Mouse (Mus musculus) E14TG2a.4 (cell line): ENCODE measurements around the gene Ppfibp2.

Experiments
- H3K27me3 ChIP-seq: 2 replicates; pipeline ENCODE4 v1.6.1; 2014; ENCODE audit warnings: low read length, control low read depth; ENCODE audit not compliant: insufficient read depth
- H3K36me3 ChIP-seq: 2 replicates; pipeline ENCODE4 v1.6.1; 2014; ENCODE audit warnings: low read length, control low read depth; ENCODE audit not compliant: insufficient read depth
- H3K4me1 ChIP-seq: replicated peaks from 2 replicates; pipeline ENCODE4 v1.6.1; 2014; ENCODE audit warnings: low read depth, low read length, control low read depth
- H3K4me3 ChIP-seq: replicated peaks from 2 replicates; pipeline ENCODE4 v1.5.1; 2014; ENCODE audit warnings: mild to moderate bottlenecking, low read length
- H3K9me3 ChIP-seq: 2 replicates; pipeline ENCODE4 v1.6.1; 2014; ENCODE audit warnings: low read length, control low read depth
- CTCF ChIP-seq: conservative IDR thresholded peaks from 2 replicates; pipeline ENCODE4 v1.5.1; 2014; ENCODE audit warnings: low read length
- NANOG ChIP-seq: IDR thresholded peaks from 2 replicates; pipeline ENCODE4 v1.6.1; 2014; ENCODE audit warnings: borderline replicate concordance, low read length, mixed read lengths
- POU5F1 ChIP-seq: IDR thresholded peaks from 2 replicates; pipeline ENCODE4 v1.6.1; 2014; ENCODE audit warnings: low read length, borderline replicate concordance

Ppfibp2 gene

GRCm38 (mm10) chr7:107680151-107680852 is 85.3 kb downstream of the Ppfibp2 start:
- Histone ChIP-seq H3K9me3 (no peaks in the 10 kb centered on the region), H3K27me3 (no peaks in the 10 kb centered on the region), H3K36me3 (0 out of 2 replicates have a peak, but pooled peaks cover 5% of the 10 kb centered on the region), H3K4me3 (peak overlapping the region; percentile 10; the same call in 1 of the 2 replicates), H3K4me1 (peaks cover 34% of the 10 kb centered on the region)
- no peak for TF ChIP-seq POU5F1
- peak; percentile 89 for TF ChIP-seq NANOG

DNA sequence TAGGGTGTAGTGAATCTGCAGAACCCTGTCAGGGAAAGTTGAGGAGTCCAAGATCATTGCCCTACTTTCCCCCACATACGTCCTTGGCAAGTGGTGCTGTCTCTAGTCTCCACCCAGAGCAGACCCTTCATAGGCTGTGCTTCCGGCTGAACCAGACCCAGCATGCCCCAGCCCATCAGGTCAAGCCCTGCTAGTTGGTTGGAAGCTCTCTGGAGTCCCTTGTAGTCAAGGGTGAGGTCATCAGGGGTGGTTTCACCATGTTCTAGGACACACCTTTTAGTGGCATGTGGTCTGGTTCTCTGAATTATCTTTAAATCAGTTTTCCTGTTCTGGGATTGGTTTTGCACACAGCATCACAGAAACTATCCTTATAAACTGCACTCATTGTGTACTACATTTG is 86.3 kb downstream of the Ppfibp2 start:
- Histone ChIP-seq H3K27me3 (no peaks in the 10 kb centered on the region), H3K4me3 (no peak overlapping the region), H3K4me1 (peaks cover 39% of the 10 kb centered on the region), H3K9me3 (no peaks in the 10 kb centered on the region), H3K36me3 (0 out of 2 replicates have a peak, but pooled peaks cover 5% of the 10 kb centered on the region)
- TF ChIP-seq NANOG (no peak), POU5F1 (no peak)

DNA sequence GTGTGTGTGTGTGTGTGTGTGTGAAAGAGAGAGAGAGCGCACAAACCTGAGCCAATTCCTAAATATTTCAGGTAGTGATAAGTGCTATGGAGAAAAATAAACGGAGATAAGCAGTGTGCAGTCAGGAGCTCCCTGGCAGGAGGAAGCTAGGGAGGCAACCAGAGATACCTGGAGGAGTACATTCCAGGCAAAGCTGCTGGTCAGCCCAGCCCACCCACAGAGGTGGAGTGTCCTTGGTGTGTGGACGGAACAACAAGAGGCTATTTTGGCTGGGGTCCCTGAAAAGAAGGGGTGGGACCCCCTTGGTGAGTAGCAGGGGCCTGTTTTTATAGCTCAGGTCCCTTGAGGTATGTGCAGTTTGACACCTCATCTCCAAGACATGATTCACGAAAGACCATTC is 88.2 kb downstream of the Ppfibp2 start:
- Histone ChIP-seq H3K36me3 (0 out of 2 replicates have a peak, but pooled peaks cover 5% of the 10 kb centered on the region), H3K4me1 (peaks cover 54% of the 10 kb centered on the region)
- no peak for TF ChIP-seq NANOG
- TF ChIP-seq POU5F1 = no peak
- no peak for TF ChIP-seq CTCF

DNA sequence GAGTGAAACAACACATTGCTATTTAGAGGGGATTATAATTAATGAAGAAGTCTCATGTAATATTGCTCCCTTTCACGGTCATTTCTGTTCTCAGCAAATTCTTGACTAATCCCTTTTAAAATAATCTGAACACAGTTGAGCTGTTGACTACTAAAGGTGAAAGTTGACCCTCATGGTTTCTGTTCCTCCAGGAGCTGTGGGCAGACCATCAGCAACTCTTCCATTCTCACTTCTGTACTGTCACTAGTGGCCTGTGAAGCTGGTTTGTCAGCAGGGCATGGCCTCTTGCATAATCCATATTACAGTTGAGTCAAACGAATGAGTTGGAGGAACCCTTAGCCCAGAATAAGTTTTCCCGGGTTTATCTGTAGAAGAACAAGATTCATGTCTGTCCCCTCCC is 88.6 kb downstream of the Ppfibp2 start:
- no peak overlapping the region for H3K4me3 ChIP-seq
- peaks cover 55% of the 10 kb centered on the region for H3K4me1 ChIP-seq
- no peaks in the 10 kb centered on the region for H3K9me3 ChIP-seq
- H3K36me3 ChIP-seq = 0 out of 2 replicates have a peak, but pooled peaks cover 5% of the 10 kb centered on the region
- no peaks in the 10 kb centered on the region for H3K27me3 ChIP-seq
- TF ChIP-seq POU5F1 = no peak
- no peak for TF ChIP-seq CTCF
- no peak for TF ChIP-seq NANOG

More for the DNA sequence above, 88.2 kb downstream of the Ppfibp2 start:
- Histone ChIP-seq H3K27me3 (no peaks in the 10 kb centered on the region), H3K9me3 (no peaks in the 10 kb centered on the region), H3K4me3 (no peak overlapping the region)

DNA sequence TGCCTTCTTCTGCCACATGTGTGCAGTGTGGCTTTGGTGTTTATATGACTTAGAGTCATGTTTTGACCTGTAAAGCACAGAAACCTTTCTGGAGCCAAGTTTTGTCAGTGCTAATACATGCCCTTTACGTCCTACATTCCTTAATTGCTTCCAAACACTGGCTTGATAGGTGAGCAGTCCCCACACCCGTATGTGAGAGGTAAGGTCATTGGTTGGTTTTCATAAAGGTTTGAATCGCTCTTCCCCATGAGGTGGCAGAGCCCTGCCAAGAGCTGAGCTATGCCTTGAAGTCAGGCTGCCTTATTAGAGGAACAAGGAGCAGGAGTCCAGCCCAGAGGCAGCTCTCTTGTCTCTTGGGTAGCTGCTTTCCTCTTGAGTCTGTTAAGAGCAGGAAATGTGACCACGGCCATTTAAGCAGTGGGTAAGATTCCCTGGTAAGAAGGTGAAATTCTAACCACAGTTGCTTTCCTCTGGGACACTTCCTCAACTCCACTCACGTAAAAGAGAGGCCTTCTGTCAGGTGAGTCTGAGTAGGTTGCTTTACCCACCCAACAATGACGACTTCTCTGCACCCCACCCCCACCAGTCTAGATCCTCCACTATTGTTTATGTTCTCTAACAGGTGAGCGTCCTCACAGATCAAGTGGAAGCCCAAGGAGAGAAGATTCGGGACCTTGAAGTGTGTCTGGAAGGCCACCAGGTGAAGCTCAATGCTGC is 90.4 kb downstream of the Ppfibp2 start:
- no peaks in the 10 kb centered on the region for H3K27me3 ChIP-seq
- 0 out of 2 replicates have a peak, but pooled peaks cover 5% of the 10 kb centered on the region for H3K36me3 ChIP-seq
- no peak overlapping the region for H3K4me3 ChIP-seq
- H3K9me3 ChIP-seq = no peaks in the 10 kb centered on the region
- peaks cover 45% of the 10 kb centered on the region for H3K4me1 ChIP-seq
- TF ChIP-seq POU5F1 (no peak), NANOG (no peak), CTCF (no peak)

DNA sequence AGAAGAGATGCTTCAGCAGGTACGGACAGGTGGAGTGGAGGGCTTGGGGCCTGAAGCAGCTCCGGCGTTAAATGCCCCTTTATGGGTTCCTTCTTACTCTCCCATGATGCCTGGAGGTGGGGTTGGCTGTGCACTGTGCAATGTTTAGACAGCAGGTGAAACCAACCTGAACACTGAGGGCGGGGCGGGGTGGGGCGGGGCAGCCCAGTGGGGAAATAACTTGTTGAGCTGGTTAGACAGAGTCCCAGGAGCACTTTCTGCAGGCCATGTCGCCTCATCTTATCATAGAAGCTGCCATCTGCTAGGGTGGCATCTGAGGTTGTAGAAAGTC is 90.9 kb downstream of the Ppfibp2 start:
- Histone ChIP-seq H3K27me3 (no peaks in the 10 kb centered on the region), H3K36me3 (0 out of 2 replicates have a peak, but pooled peaks cover 5% of the 10 kb centered on the region), H3K4me3 (no peak overlapping the region), H3K4me1 (peaks cover 44% of the 10 kb centered on the region), H3K9me3 (no peaks in the 10 kb centered on the region)
- no peak for TF ChIP-seq POU5F1
- TF ChIP-seq NANOG = no peak
- no peak for TF ChIP-seq CTCF

DNA sequence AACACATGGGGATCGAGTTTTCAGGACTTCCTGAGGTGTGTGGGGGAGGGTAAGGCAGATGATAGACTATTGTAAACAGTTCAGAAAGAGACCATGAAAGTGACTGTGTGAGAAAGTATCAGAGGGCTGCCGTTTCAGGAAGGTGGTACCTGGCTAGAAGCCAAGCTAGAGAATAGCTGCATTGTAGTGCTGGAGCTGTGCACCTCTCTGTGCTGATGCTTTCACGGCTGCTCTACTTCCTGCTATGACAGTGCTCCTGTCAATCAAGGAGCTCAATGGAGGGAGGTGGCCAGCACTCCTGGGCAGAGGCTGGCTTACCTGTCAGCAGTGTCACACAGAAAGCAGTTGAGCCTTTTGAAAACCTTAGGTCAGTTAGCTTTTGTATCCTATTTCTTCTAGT is 92.4 kb downstream of the Ppfibp2 start:
- Histone ChIP-seq H3K9me3 (no peaks in the 10 kb centered on the region), H3K36me3 (no peaks in the 10 kb centered on the region), H3K4me1 (peaks cover 42% of the 10 kb centered on the region), H3K4me3 (no peak overlapping the region), H3K27me3 (no peaks in the 10 kb centered on the region)
- TF ChIP-seq NANOG (no peak), CTCF (no peak), POU5F1 (no peak)

DNA sequence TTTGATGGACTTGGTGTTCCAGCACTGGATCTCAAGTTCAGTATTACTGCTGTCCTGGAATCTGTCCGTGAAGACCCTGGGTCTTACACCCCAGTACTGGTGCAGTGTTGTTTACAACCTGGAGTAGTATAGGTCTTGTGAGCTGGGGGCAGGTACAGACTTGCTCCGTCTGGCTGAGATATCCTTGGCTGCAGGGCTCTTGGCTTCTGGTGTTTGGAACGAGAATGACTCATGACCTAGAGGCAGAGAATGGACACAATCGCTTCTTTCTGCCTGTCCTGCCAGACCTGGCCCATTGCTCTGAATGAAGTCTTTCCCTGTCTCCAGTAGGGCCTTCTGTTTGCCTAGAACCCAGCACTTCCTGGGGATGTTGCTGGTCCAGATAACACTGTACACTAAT is 93.0 kb downstream of the Ppfibp2 start:
- Histone ChIP-seq H3K4me1 (peaks cover 42% of the 10 kb centered on the region), H3K9me3 (no peaks in the 10 kb centered on the region), H3K27me3 (no peaks in the 10 kb centered on the region), H3K4me3 (no peak overlapping the region), H3K36me3 (no peaks in the 10 kb centered on the region)
- TF ChIP-seq NANOG (no peak), POU5F1 (no peak), CTCF (no peak)
